Mouse (Mus musculus): ENCODE measurements around the gene Mobp. TPM values are rescaled to one million over a fixed set of nuclear protein-coding genes. Genes with fewer than 3 reads are reported as not detected.
A peak's percentile ranks its signal among the peaks of the same experiment; 100 is the strongest.

The Mobp gene
- polyA plus RNA-seq, 1 experiment from 2014 or later = not detected

DNA sequence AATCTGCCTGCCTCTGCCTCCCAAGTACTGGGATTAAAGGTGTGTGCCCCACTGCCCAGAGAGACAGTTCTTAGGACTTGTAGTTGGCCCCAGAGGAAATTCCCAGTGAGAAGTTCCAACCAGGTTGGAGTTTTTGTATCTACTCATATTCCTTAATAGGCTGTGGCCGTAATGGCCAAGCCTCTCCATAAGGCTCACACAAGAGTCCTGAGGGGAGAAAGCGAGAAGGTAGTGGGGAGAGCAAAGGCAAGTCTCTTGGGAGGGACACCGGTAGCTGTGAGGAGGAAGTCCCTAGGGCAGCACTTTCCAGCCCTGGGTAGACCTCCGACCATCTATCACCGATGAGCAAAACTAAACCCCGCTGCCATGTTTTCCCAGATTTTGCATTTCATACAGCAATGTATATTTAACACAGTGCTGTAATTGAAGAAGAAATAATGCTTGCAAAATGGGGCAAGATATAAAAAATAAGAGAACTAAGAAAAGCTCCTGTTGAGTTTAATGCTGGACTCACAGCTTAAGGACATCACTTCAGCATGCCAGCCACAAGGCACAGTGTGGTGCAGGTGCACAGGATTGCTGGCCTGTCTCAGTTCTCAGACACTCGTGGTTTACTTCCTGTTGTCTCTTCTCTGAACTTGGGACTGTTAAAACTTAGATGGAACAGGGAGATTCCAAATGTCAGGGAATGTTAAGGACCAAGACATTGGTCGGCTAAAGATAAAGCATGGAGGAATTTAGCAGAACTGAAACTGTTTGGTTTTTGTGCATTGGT is 16.3 kb upstream of the Mobp start:
- no peak for DNase-seq
- WGBS = 44% methylated on average over 8 of the region's 8 CpGs

DNA sequence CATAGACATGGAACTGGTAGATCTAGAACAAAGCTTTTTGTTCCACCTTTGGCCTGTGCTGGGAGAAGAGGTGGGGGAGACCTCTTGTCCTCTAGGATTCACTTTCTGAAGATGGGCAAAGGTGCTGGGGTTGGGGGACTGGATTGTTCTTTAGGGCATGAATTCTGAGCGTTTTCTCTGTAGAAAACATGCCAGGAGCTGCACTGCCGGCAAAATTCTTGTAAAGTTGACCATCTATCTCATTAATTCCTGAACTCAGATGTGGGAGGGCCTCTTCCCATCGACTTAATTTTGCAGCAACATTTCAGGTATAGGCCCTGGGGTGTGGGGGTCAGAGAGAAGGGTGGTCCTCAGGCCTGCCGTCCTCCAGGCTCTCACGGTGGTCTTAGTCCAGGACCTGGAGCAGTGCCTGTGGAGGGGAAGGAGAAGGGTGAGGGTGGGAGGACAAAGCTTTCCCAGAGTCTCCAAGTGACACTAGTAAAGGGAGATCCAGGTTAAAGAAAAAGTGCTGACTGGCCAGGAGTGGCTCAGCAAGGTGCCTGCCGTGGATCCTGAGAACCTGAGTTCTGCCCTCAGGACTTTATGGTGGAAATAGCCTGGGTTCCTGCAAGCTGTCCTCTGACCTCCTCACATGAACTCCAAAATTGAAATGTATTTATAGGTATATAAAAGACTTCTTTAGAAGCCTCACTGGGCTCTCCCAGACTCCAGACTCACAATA is 15.6 kb upstream of the Mobp start:
- H3K27me3 ChIP-seq (ENCODE audit: control insufficient read depth, insufficient read depth, low read length) = no peaks in the 10 kb centered on the region
- no peaks in the 10 kb centered on the region for H3K9me3 ChIP-seq (ENCODE audit: control insufficient read depth, low read length)
- no peak overlapping the region for H3K27ac ChIP-seq (replicated peaks; ENCODE audit: low read depth, low read length)
- no peak overlapping the region for H3K4me2 ChIP-seq (ENCODE audit: low read length)
- ATAC-seq (ENCODE audit: low FRiP score, low TSS enrichment) (no peak), DNase-seq (no peak)
- no peak overlapping the region for H3K9ac ChIP-seq (replicated peaks; ENCODE audit: low read length)
- peaks cover 43% of the 10 kb centered on the region for H3K36me3 ChIP-seq (ENCODE audit: control insufficient read depth, insufficient read depth, low read length)
- WGBS = 60% methylated on average over 6 of the region's 6 CpGs
- no peak overlapping the region for H3K4me3 ChIP-seq (replicated peaks; ENCODE audit: low read depth, low read length)
- H3K4me1 ChIP-seq (ENCODE audit: control insufficient read depth, insufficient read depth, low read length) = peaks cover 4% of the 10 kb centered on the region

More for the DNA sequence above, 16.3 kb upstream of the Mobp start:
- no peak overlapping the region for H3K4me3 ChIP-seq (replicated peaks; ENCODE audit: low read depth, low read length)
- no peak overlapping the region for H3K27ac ChIP-seq (replicated peaks; ENCODE audit: low read depth, low read length)
- peaks cover 11% of the 10 kb centered on the region for H3K4me1 ChIP-seq (ENCODE audit: control insufficient read depth, insufficient read depth, low read length)
- H3K9ac ChIP-seq (replicated peaks; ENCODE audit: low read length) = no peak overlapping the region
- H3K27me3 ChIP-seq (ENCODE audit: control insufficient read depth, insufficient read depth, low read length) = no peaks in the 10 kb centered on the region
- peaks cover 44% of the 10 kb centered on the region for H3K36me3 ChIP-seq (ENCODE audit: control insufficient read depth, insufficient read depth, low read length)
- H3K9me3 ChIP-seq (ENCODE audit: control insufficient read depth, low read length) = no peaks in the 10 kb centered on the region
- ATAC-seq (ENCODE audit: low FRiP score, low TSS enrichment) = no peak
- no peak overlapping the region for H3K4me2 ChIP-seq (ENCODE audit: low read length)

GRCm38 (mm10) chr9:120134529-120135160 is 14.9 kb upstream of the Mobp start:
- 88% methylated on average over 13 of the region's 13 CpGs for WGBS
- no peaks in the 10 kb centered on the region for H3K9me3 ChIP-seq (ENCODE audit: control insufficient read depth, low read length)
- no peaks in the 10 kb centered on the region for H3K27me3 ChIP-seq (ENCODE audit: control insufficient read depth, insufficient read depth, low read length)
- H3K4me2 ChIP-seq (ENCODE audit: low read length) = no peak overlapping the region
- H3K9ac ChIP-seq (replicated peaks; ENCODE audit: low read length) = no peak overlapping the region
- ATAC-seq (ENCODE audit: low FRiP score, low TSS enrichment) (no peak), DNase-seq (no peak)
- no peak overlapping the region for H3K27ac ChIP-seq (replicated peaks; ENCODE audit: low read depth, low read length)
- H3K4me3 ChIP-seq (replicated peaks; ENCODE audit: low read depth, low read length) = no peak overlapping the region
- peaks cover 35% of the 10 kb centered on the region for H3K36me3 ChIP-seq (ENCODE audit: control insufficient read depth, insufficient read depth, low read length)
- no peaks in the 10 kb centered on the region for H3K4me1 ChIP-seq (ENCODE audit: control insufficient read depth, insufficient read depth, low read length)

DNA sequence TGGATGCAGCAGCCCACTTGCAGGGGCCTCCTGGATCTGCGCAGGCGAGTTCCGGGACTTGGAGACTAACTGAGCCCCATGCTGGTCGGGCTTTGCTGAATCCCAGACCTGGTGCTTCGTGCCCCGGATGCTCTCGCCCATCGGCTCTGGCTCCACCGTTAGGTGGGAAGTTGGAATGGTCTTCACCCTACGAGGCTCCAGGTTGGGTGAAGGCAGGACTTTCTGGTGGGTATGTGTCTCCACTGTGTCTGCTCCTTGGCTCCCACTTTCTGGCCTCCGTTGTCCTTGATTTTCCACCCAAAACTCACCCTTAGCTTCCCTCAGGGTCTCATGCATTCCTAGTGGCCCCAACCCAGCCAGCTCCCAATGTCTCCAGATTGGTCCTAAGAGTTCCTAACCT is 14.1 kb upstream of the Mobp start:
- 91% methylated on average over 11 of the region's 11 CpGs for WGBS

GRCm38 (mm10) chr9:120140652-120141051 is 8.9 kb upstream of the Mobp start:
- 18% methylated on average over 4 of the region's 4 CpGs for WGBS
- Histone ChIP-seq H3K27ac (replicated peaks; ENCODE audit: low read depth, low read length) (no peak overlapping the region), H3K9ac (replicated peaks; ENCODE audit: low read length) (no peak overlapping the region), H3K27me3 (ENCODE audit: control insufficient read depth, insufficient read depth, low read length) (no peaks in the 10 kb centered on the region), H3K4me1 (ENCODE audit: control insufficient read depth, insufficient read depth, low read length) (no peaks in the 10 kb centered on the region), H3K4me2 (ENCODE audit: low read length) (no peak overlapping the region), H3K9me3 (ENCODE audit: control insufficient read depth, low read length) (no peaks in the 10 kb centered on the region), H3K36me3 (ENCODE audit: control insufficient read depth, insufficient read depth, low read length) (no peaks in the 10 kb centered on the region), H3K4me3 (replicated peaks; ENCODE audit: low read depth, low read length) (no peak overlapping the region)
- no peak for ATAC-seq (ENCODE audit: low FRiP score, low TSS enrichment)
- peak; percentile 95 for DNase-seq

More for the DNA sequence above, 14.1 kb upstream of the Mobp start:
- Histone ChIP-seq H3K4me3 (replicated peaks; ENCODE audit: low read depth, low read length) (no peak overlapping the region), H3K9me3 (ENCODE audit: control insufficient read depth, low read length) (no peaks in the 10 kb centered on the region), H3K36me3 (ENCODE audit: control insufficient read depth, insufficient read depth, low read length) (peaks cover 28% of the 10 kb centered on the region), H3K9ac (replicated peaks; ENCODE audit: low read length) (no peak overlapping the region), H3K4me1 (ENCODE audit: control insufficient read depth, insufficient read depth, low read length) (no peaks in the 10 kb centered on the region), H3K27ac (replicated peaks; ENCODE audit: low read depth, low read length) (no peak overlapping the region), H3K4me2 (ENCODE audit: low read length) (no peak overlapping the region), H3K27me3 (ENCODE audit: control insufficient read depth, insufficient read depth, low read length) (no peaks in the 10 kb centered on the region)
- DNase-seq (no peak), ATAC-seq (ENCODE audit: low FRiP score, low TSS enrichment) (no peak)

DNA sequence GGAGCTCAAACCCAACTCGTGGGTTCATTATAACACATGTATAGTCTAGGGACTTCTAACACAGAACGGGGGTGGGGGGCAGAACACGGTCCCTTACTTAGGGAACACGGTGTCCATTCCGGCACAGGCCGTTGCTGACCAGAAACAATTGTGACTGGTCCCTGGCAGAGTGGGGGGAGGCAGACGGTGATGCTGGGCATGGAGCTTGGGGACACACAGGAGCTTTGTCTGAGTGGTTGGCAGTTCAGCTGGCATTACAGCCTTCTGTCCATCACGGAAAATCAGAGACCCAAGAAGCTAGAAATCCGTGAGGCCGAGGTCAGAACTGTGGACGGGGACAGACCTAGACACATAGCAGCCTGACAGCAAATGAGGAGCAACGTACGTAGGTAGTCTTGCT is 5.0 kb upstream of the Mobp start:
- no peak overlapping the region for H3K9ac ChIP-seq (replicated peaks; ENCODE audit: low read length)
- no peak overlapping the region for H3K27ac ChIP-seq (replicated peaks; ENCODE audit: low read depth, low read length)
- no peak for ATAC-seq (ENCODE audit: low FRiP score, low TSS enrichment)
- WGBS = 87% methylated on average over 13 of the region's 13 CpGs
- no peaks in the 10 kb centered on the region for H3K4me1 ChIP-seq (ENCODE audit: control insufficient read depth, insufficient read depth, low read length)
- H3K36me3 ChIP-seq (ENCODE audit: control insufficient read depth, insufficient read depth, low read length) = no peaks in the 10 kb centered on the region
- H3K27me3 ChIP-seq (ENCODE audit: control insufficient read depth, insufficient read depth, low read length) = no peaks in the 10 kb centered on the region
- no peak overlapping the region for H3K4me3 ChIP-seq (replicated peaks; ENCODE audit: low read depth, low read length)
- H3K4me2 ChIP-seq (ENCODE audit: low read length) = no peak overlapping the region
- no peak for DNase-seq
- H3K9me3 ChIP-seq (ENCODE audit: control insufficient read depth, low read length) = no peaks in the 10 kb centered on the region

- Histone ChIP-seq H3K27ac (replicated peaks; ENCODE audit: low read depth, low read length) (no peak overlapping the region), H3K27me3 (ENCODE audit: control insufficient read depth, insufficient read depth, low read length) (no peaks in the 10 kb centered on the region), H3K4me2 (ENCODE audit: low read length) (no peak overlapping the region), H3K4me3 (replicated peaks; ENCODE audit: low read depth, low read length) (no peak overlapping the region), H3K4me1 (ENCODE audit: control insufficient read depth, insufficient read depth, low read length) (no peaks in the 10 kb centered on the region), H3K9me3 (ENCODE audit: control insufficient read depth, low read length) (no peaks in the 10 kb centered on the region), H3K36me3 (ENCODE audit: control insufficient read depth, insufficient read depth, low read length) (no peaks in the 10 kb centered on the region), H3K9ac (replicated peaks; ENCODE audit: low read length) (no peak overlapping the region)
- DNase-seq (no peak), ATAC-seq (ENCODE audit: low FRiP score, low TSS enrichment) (no peak)
- WGBS = 76% methylated on average over 5 of the region's 5 CpGs
These were observed 1.6 kb downstream of the Mobp start for GRCm38 (mm10) chr9:120151152-120151551.

- Histone ChIP-seq H3K9me3 (ENCODE audit: control insufficient read depth, low read length) (no peaks in the 10 kb centered on the region), H3K27ac (replicated peaks; ENCODE audit: low read depth, low read length) (no peak overlapping the region), H3K27me3 (ENCODE audit: control insufficient read depth, insufficient read depth, low read length) (no peaks in the 10 kb centered on the region), H3K4me3 (replicated peaks; ENCODE audit: low read depth, low read length) (no peak overlapping the region), H3K36me3 (ENCODE audit: control insufficient read depth, insufficient read depth, low read length) (no peaks in the 10 kb centered on the region), H3K4me2 (ENCODE audit: low read length) (no peak overlapping the region), H3K9ac (replicated peaks; ENCODE audit: low read length) (no peak overlapping the region), H3K4me1 (ENCODE audit: control insufficient read depth, insufficient read depth, low read length) (no peaks in the 10 kb centered on the region)
- ATAC-seq (ENCODE audit: low FRiP score, low TSS enrichment) (no peak), DNase-seq (no peak)
- WGBS = 80% methylated on average over 12 of the region's 12 CpGs
These were observed 2.4 kb downstream of the Mobp start for GRCm38 (mm10) chr9:120151906-120152399.

Data from midbrain, embryonic 14.5 days (tissue).